Mouse (Mus musculus) embryonic fibroblast, embryonic 13.5 days (primary cell): ENCODE results near the gene Kif26a. TPM values are rescaled to one million over a fixed set of nuclear protein-coding genes. Genes with fewer than 3 reads are reported as not detected.
A peak's percentile ranks its signal among the peaks of the same experiment; 100 is the strongest.

ENCODE experiments used
- H3K27ac ChIP-seq: 2 replicates; pipeline ENCODE4 v1.5.1; 2012; ENCODE audit warnings: low read length, control low read depth, inconsistent platforms; ENCODE audit not compliant: insufficient read depth
- H3K4me1 ChIP-seq: 2 replicates; pipeline ENCODE4 v1.6.1; 2011; ENCODE audit warnings: low read length; ENCODE audit not compliant: control insufficient read depth, insufficient read depth
- H3K4me3 ChIP-seq: 2 replicates; pipeline ENCODE4 v1.5.1; 2011; ENCODE audit warnings: mild to moderate bottlenecking, control low read depth, low read length; ENCODE audit not compliant: insufficient read depth
- CTCF ChIP-seq: IDR thresholded peaks from 2 replicates; pipeline ENCODE4 v1.5.1; 2011; ENCODE audit warnings: mild to moderate bottlenecking, control low read depth, low read length, moderate library complexity, borderline replicate concordance; ENCODE audit not compliant: insufficient read depth
- POLR2A ChIP-seq: IDR thresholded peaks from 2 replicates; pipeline ENCODE4 v1.6.1; 2011; ENCODE audit warnings: low read depth, mild to moderate bottlenecking, control low read depth, low read length, moderate library complexity
- polyA plus RNA-seq: library from polyadenylated mRNA; stranded (reverse); fragments of >200 nt; gene quantifications from 2 replicates; pipeline ENCODE4 v1.2.4, GENCODE M21; 2011; ENCODE audit warnings: low read depth; ENCODE audit not compliant: missing spikeins, insufficient read length

Kif26a gene
- polyA plus RNA-seq, 1 experiment: 0.47 TPM

DNA sequence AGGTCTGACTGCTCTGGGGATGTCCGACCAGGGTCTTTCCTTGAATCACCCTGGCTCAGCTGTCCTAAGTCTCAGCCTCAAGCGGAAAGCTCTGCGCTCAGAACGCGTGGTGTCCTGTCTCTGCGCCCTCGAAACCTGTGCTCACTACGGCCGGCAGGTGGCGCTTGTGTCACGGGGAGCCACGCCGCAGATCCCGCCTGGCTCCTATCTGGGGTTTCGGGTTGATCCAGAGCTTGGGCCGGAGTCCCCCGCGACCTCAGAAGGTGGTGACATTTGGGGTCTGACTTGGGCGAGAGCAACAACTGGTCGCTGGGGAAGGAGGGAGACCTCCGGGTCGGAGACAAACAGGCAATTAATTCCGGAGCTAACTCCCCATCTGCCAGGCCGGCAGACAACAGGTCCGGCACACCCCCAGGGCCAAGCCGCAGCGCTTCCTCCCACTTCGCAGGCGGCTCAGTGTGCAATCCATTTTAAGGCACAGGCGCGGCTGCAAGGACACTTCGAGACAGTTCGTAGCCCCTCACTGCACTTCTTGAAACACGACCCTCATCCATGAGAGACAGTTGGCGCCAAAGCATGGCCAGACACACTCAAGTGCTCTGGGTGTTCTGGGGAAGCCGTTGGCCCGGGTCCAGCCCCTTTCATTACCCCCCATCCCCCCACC is 665 bp upstream of the Kif26a start:
- TF ChIP-seq CTCF (peak; percentile 97), POLR2A (no peak)
- no peak overlapping the region for H3K27ac ChIP-seq
- no peaks in the 10 kb centered on the region for H3K4me1 ChIP-seq
- peak overlapping the region; percentile 24 for H3K4me3 ChIP-seq

DNA sequence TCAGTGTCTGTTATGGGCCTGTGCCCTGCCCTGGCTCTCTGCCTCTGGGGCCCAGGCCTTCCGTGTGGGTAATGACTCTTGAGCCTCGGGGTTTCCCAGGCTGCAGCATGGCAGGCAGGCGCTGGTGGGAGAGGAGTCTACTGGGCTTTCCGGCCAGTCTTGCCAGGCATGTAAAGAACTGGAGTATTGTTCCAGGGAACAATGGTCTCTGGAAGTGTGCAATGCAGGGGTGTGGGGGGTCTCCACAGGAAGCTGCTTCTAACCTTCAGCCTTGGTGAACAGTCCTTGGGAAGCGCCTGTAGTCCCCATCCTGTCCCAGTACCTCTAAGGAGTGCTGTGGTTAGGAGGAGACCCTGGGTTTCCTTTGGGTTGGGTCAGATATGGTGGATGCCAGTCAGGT is 1.4 kb downstream of the Kif26a start:
- Histone ChIP-seq H3K27ac (no peak overlapping the region), H3K4me3 (no peak overlapping the region), H3K4me1 (no peaks in the 10 kb centered on the region; the same call in 1 of the 2 replicates)
- TF ChIP-seq CTCF (no peak), POLR2A (no peak)

DNA sequence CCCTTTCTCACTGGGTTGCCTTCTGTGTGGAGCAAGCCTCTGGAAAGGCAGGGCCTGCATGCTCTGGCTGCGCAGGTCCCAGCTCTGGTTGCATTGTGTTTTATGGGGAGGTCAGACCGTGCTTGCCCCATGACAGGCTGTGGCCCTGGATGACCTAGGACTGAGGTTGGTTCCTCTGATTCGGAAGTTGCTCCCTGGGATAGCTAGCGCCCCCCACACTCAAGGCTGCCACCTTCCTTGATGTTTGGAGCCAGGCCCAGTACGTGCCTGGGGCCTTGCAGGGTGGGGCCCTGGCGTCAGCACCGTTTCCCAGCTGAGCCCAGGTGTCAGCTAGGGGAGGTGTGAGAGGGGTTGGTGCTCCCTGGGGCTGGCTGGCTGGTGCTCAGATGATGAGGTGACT is 4.0 kb downstream of the Kif26a start:
- no peak overlapping the region for H3K27ac ChIP-seq
- no peak for TF ChIP-seq POLR2A
- H3K4me1 ChIP-seq: no peaks in the 10 kb centered on the region; the same call in 1 of the 2 replicates
- H3K4me3 ChIP-seq: no peak overlapping the region

DNA sequence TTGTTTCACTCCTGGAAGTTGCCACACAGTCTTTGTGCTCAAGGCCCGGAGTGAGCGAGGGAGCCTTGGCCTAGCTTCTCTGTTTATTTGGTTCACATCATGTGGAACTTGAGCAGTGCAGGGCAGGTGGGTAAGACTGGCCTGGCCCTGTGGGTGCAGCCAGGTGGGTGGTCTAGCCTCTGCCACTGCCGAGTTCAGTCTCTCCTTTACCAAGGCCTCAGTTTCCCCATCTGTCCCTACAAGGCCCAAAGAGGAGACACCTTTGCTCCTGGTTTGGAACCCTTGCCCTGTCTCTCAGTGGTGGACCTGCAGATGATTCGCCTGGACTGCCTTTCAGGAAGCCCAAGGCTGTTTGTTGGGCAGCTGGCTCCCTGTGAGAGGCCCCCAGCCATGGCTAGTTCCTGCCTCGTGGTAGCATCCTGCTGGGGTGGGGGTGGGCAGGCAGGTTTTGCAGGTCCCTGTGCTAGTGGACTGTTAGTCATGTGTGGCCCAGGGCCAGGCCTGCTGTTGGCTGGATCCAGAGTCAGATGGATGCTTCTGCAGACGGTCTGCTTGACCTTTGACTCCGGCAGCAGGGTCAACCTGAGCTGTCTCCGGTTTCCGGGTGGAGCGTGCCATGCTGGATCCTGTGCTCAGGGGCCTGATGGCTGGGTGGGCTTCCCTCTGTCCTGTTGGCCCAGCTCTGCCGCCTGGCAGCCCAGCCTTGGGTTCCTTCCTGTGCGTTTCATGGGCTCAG is 5.4 kb downstream of the Kif26a start:
- Histone ChIP-seq H3K4me1 (no peaks in the 10 kb centered on the region; the same call in 1 of the 2 replicates), H3K4me3 (no peak overlapping the region), H3K27ac (no peak overlapping the region)
- no peak for TF ChIP-seq POLR2A
- no peak for TF ChIP-seq CTCF

DNA sequence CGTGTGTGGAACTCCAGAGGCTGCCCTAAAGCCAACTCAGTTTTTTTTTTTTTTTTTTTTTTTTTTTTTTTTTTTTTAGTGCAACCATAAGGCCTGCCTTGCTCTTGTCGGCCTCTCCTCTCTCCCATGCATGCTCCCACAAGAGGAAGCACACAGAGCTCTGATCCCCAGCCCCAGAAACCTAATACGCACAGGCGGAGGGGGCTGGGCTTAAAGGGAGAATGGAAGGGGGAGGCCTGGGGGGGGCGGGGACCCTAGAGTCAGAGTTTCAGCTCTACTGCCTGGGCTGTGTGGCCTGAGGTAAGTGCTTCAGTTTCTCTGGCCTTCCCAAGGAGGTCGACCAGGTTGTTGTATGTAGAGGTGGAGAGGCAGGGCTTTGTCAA is 6.0 kb downstream of the Kif26a start:
- no peak overlapping the region for H3K27ac ChIP-seq

DNA sequence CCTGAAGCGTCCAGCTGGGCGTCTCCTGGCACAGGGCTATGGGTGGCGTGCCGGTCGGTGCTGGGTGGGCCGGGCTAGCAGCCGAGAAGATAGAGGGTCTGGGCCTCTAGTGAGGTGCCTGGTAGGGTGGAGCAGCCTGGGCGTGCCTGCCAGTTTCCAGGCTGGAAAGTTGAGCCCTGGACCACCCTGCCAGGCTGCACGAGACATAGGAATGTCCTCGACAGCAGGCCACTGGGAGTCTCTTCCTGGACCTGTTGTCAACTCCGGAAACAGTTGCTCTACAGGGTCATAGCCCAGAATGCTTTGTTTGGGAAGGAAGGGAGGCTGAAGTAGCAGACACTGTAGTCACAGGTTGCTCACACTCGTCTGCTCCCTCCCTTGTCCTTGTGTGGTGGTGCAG is 7.6 kb downstream of the Kif26a start:
- H3K27ac ChIP-seq: no peak overlapping the region
- TF ChIP-seq POLR2A: no peak
- TF ChIP-seq CTCF: no peak
- H3K4me1 ChIP-seq: no peaks in the 10 kb centered on the region; the same call in 1 of the 2 replicates
- H3K4me3 ChIP-seq: no peak overlapping the region

More for the DNA sequence above, 6.0 kb downstream of the Kif26a start:
- no peaks in the 10 kb centered on the region; the same call in 1 of the 2 replicates for H3K4me1 ChIP-seq
- no peak overlapping the region for H3K4me3 ChIP-seq
- TF ChIP-seq POLR2A (no peak), CTCF (no peak)

DNA sequence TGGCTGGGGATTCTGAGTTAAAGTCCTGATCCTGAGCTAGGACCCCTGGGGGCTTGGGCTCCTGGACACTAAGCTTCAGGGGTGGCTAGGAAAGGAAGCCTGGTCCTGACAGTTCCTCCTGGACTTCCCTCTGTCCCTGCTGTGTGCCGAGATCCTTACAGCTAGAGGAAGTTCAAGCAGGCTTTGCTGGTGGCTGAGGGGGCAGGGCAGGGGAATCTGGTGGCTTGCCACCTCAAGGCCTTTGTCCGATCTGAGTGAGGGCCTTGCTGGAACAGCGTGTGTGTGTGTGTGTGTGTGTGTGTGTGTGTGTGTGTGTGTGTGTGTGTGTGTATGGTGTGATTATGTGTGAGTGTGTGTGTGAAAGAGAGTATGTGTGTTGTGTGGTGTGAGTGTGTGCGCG is 8.5 kb downstream of the Kif26a start:
- no peaks in the 10 kb centered on the region; the same call in 1 of the 2 replicates for H3K4me1 ChIP-seq
- no peak overlapping the region for H3K27ac ChIP-seq
- no peak overlapping the region for H3K4me3 ChIP-seq
- TF ChIP-seq POLR2A: no peak
- TF ChIP-seq CTCF: no peak

DNA sequence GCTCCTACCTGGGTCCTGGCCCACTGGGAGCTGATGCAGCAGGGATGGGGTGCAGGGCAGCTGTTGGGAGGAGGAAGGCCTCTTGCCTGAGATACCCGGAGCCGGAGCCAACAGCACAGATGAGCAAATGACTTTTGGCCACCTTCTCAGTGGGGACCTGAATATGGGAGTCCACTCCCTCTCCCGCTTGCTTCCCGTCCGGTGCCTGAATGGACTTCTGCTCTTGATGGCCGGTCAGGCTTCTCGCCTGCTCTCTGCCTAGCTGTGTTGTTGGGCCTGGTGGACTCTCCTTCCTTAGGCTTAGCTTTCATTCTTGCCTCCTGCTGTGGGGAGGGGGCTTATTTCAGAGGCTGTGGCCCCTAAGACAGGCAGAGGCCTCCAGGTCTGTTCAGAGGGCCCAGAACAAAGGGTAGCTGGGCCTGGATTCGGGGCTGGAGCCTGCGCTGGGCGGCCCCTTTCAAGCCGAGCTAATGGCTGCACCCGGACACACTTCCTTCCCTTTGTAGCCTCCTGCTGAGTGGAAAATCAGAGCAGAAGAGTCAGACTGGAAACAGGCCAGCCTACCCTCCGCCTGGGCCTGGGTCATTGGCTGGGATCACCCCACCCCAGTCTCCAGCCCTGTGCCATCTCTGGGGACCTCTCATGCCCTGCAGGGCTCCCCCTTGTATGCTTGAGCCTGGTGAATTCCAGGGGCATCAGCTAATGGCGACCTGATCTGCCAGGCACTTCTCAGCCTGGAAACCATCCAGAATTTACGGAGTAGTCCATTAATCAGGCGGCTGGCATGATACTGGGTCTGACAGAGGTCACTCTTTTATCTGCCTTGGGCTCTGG is 9.4 kb downstream of the Kif26a start:
- Histone ChIP-seq H3K4me3 (no peak overlapping the region), H3K4me1 (no peaks in the 10 kb centered on the region; the same call in 1 of the 2 replicates), H3K27ac (no peak overlapping the region)
- TF ChIP-seq CTCF (no peak), POLR2A (no peak)

DNA sequence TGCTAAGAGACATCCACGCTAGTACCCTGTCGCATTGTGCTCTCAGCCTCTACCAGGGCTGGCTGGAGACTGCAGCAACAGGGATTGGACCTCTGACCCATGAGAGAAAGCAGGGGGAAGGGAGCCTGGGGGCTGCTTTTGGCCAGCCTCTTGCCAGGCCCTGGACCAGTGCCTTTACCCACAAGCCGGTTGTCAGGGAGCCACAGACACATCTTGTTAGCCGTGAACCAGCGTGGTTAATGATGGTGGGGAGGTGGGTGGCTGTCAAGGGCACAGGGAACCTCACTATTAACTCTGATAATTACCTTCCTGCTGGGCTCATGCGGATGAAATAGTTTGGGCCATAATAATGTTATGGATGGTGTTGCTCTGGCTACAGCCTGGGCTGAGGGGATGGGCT is 10.8 kb downstream of the Kif26a start:
- Histone ChIP-seq H3K4me3 (no peak overlapping the region), H3K27ac (no peak overlapping the region), H3K4me1 (no peaks in the 10 kb centered on the region)
- TF ChIP-seq POLR2A (no peak), CTCF (no peak)

DNA sequence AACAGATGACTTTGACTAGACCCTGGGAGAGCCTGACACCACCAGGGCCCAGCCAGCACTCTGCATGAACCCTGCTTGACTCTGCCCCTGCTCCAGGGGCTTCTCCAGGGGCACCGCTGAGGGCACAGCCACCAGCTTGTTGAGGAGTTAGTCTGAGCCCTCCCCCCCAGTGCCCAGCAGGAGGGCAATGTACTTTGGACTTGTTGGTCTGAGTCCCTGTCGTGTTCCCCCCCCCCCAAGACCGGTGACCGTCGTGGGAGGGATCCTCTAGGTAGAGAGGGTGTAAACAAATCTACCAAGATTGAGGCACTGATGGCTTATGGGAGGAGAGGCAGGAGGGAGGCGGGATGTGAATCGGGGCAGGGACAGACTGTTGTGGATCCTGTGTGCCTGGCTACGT is 12.2 kb downstream of the Kif26a start:
- Histone ChIP-seq H3K4me1 (no peaks in the 10 kb centered on the region), H3K4me3 (no peak overlapping the region), H3K27ac (no peak overlapping the region)
- no peak for TF ChIP-seq CTCF
- no peak for TF ChIP-seq POLR2A
